Mouse (Mus musculus) c-Kit-negative CD71-positive TER-119-positive erythroid progenitor cells, embryonic 14.5 days (primary cell): ENCODE measurements around the gene Tent4b.

Experiments
- DNase-seq: peaks from one replicate; pipeline ENCODE4 v3.0.0-alpha.2; 2013; ENCODE audit warnings: low read depth, low spot score

Tent4b gene

GRCm38 (mm10) chr8:88279220-88279619, 80.2 kb downstream of the Tent4b start:
- no peak for DNase-seq

- no peak for DNase-seq
These were observed 80.7 kb downstream of the Tent4b start for GRCm38 (mm10) chr8:88279670-88280069.

GRCm38 (mm10) chr8:88280904-88281303, 81.9 kb downstream of the Tent4b start:
- DNase-seq = no peak

- DNase-seq = no peak
These were observed 83.7 kb downstream of the Tent4b start for GRCm38 (mm10) chr8:88282684-88283083.

- DNase-seq = no peak
These were observed 84.5 kb downstream of the Tent4b start for GRCm38 (mm10) chr8:88283243-88284115.

GRCm38 (mm10) chr8:88284738-88285137, 85.7 kb downstream of the Tent4b start:
- DNase-seq = no peak

- DNase-seq = no peak
These were observed 86.7 kb downstream of the Tent4b start for GRCm38 (mm10) chr8:88285469-88286356.

- no peak for DNase-seq
These were observed 87.5 kb downstream of the Tent4b start for GRCm38 (mm10) chr8:88286421-88286960.

GRCm38 (mm10) chr8:88288622-88289242, 89.7 kb downstream of the Tent4b start:
- no peak for DNase-seq

- DNase-seq = no peak
These were observed 90.9 kb downstream of the Tent4b start for GRCm38 (mm10) chr8:88289901-88290300.

- no peak for DNase-seq
These were observed 91.6 kb downstream of the Tent4b start for GRCm38 (mm10) chr8:88290326-88291304.

GRCm38 (mm10) chr8:88291305-88291690, 92.3 kb downstream of the Tent4b start:
- DNase-seq = no peak

- DNase-seq = no peak
These were observed 93.9 kb downstream of the Tent4b start for GRCm38 (mm10) chr8:88292926-88293325.

- no peak for DNase-seq
These were observed 94.8 kb downstream of the Tent4b start for GRCm38 (mm10) chr8:88293590-88294356.

- no peak for DNase-seq
These were observed 96.0 kb downstream of the Tent4b start for GRCm38 (mm10) chr8:88294977-88295376.

- DNase-seq = no peak
These were observed 99.1 kb downstream of the Tent4b start for GRCm38 (mm10) chr8:88297976-88298732.

- DNase-seq = no peak
These were observed 99.7 kb downstream of the Tent4b start for GRCm38 (mm10) chr8:88298733-88299103.

- DNase-seq = no peak
These were observed 101.0 kb downstream of the Tent4b start for GRCm38 (mm10) chr8:88299907-88300603.
